Mouse (Mus musculus): ENCODE data around the gene Cyb561d2. TPM values are rescaled to one million over a fixed set of nuclear protein-coding genes. Genes with fewer than 3 reads are reported as not detected.
A peak's percentile ranks its signal among the peaks of the same experiment; 100 is the strongest.

The Cyb561d2 gene
- polyA plus RNA-seq (2014; fragmentation: Nextera tagmentation; extraction: Ambion mirVana): 14.3 and 18.7 TPM in 2 replicates

GRCm38 (mm10) chr9:107541474-107542351 is at the start of gene Cyb561d2, which contains the start of gene Nprl2:
TSS of gene Cyb561d2 (minus strand) at chr9:107542193.
TSS of gene Nprl2 (plus strand) at chr9:107542226.
- H3K27me3 ChIP-seq (ENCODE audit: control insufficient read depth, insufficient read depth, low read length): no peaks in the 10 kb centered on the region
- peak within 1 kb of the TSS; percentile 95 for H3K4me2 ChIP-seq (ENCODE audit: low read depth, low read length, severe bottlenecking)
- peak within 1 kb of the TSS; percentile 63 for H3K4me3 ChIP-seq (ENCODE audit: low read depth, low read length)
- no peaks in the 10 kb centered on the region for H3K9me3 ChIP-seq (ENCODE audit: control insufficient read depth, low read length)
- DNase-seq (ENCODE audit: low spot score) (peak; percentile 96), ATAC-seq (replicated peaks; ENCODE audit: low FRiP score) (peak; percentile 83)
- 1% methylated on average over 46 of the region's 46 CpGs for WGBS
- H3K36me3 ChIP-seq (ENCODE audit: control insufficient read depth, insufficient read depth, low read length): peaks cover 7% of the 10 kb centered on the region
- H3K4me1 ChIP-seq (replicated peaks; ENCODE audit: control insufficient read depth, insufficient read depth, low read length): peaks cover 9% of the 10 kb centered on the region
- H3K27ac ChIP-seq (ENCODE audit: low read depth, low read length): no peak within 1 kb of the TSS
- peak within 1 kb of the TSS; percentile 66 for H3K9ac ChIP-seq (ENCODE audit: low read length)

DNA sequence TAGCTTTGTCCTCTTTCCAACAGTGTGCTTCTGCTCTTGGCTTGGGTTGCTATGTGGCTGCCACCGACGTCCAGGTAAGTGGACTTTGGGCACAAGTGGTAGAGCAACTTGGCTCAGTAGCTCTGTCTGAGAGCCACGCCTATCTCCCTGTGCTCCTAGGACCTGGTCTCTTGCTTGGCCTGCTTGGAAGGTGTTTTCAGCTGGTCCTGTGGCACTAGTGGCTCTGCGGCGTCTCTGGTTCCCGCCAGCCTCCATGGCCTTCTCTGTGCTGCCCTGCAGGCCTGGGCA is 48.7 kb upstream of the Cyb561d2 start:
- no peak for ATAC-seq (replicated peaks; ENCODE audit: low FRiP score)
- peaks cover 3% of the 10 kb centered on the region; the same call in 1 of the 2 replicates for H3K4me1 ChIP-seq (replicated peaks; ENCODE audit: control insufficient read depth, insufficient read depth, low read length)

DNA sequence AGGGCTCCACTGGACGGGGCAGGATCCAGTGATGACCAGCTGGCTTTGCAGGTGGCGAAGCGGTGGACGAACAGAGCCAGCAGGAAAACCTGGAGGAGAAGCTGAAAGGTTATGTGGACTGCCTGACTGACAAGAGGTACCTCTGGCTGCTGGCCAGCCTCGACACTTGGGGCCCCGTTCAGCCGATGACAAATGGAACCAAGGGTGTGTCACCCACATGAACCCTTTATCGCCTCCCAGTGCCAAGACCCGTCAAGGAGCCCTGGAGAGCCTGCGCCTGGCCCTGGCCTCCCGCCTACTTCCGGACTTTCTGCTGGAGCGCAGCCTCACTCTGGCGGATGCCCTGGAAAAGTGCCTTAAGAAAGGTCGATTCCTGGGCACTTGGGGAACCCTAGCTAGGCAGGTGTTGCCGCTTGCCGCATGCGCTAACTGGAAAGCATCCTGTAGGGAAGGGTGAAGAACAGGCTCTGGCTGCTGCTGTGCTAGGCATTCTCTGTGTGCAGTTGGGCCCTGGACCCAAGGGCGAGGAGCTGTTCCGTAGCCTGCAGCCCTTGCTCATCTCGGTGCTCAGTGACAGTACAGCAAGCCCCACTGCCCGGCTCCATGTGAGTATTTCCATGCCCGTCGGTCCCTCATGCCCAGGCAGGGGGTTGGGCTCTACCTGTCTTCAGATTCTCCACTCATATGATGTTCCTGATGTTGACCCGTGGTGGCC is 48.2 kb upstream of the Cyb561d2 start:
- Histone ChIP-seq H3K9ac (ENCODE audit: low read length) (no peak overlapping the region), H3K4me1 (replicated peaks; ENCODE audit: control insufficient read depth, insufficient read depth, low read length) (peaks cover 3% of the 10 kb centered on the region; the same call in 1 of the 2 replicates), H3K27ac (ENCODE audit: low read depth, low read length) (no peak overlapping the region), H3K4me3 (ENCODE audit: low read depth, low read length) (no peak overlapping the region), H3K27me3 (ENCODE audit: control insufficient read depth, insufficient read depth, low read length) (no peaks in the 10 kb centered on the region), H3K4me2 (ENCODE audit: low read depth, low read length, severe bottlenecking) (no peak overlapping the region), H3K36me3 (ENCODE audit: control insufficient read depth, insufficient read depth, low read length) (peaks cover 3% of the 10 kb centered on the region; the same call in 1 of the 2 replicates), H3K9me3 (ENCODE audit: control insufficient read depth, low read length) (no peaks in the 10 kb centered on the region)
- WGBS: 93% methylated on average over 25 of the region's 25 CpGs
- DNase-seq (ENCODE audit: low spot score) (no peak), ATAC-seq (replicated peaks; ENCODE audit: low FRiP score) (no peak)

More for the DNA sequence above, 48.7 kb upstream of the Cyb561d2 start:
- no peaks in the 10 kb centered on the region for H3K27me3 ChIP-seq (ENCODE audit: control insufficient read depth, insufficient read depth, low read length)
- H3K9ac ChIP-seq (ENCODE audit: low read length): no peak overlapping the region
- H3K36me3 ChIP-seq (ENCODE audit: control insufficient read depth, insufficient read depth, low read length): peaks cover 3% of the 10 kb centered on the region; the same call in 1 of the 2 replicates
- WGBS: 96% methylated on average over 6 of the region's 6 CpGs
- H3K27ac ChIP-seq (ENCODE audit: low read depth, low read length): no peak overlapping the region
- no peak overlapping the region for H3K4me2 ChIP-seq (ENCODE audit: low read depth, low read length, severe bottlenecking)
- no peaks in the 10 kb centered on the region for H3K9me3 ChIP-seq (ENCODE audit: control insufficient read depth, low read length)
- H3K4me3 ChIP-seq (ENCODE audit: low read depth, low read length): no peak overlapping the region
- DNase-seq (ENCODE audit: low spot score): no peak

- H3K27ac ChIP-seq (ENCODE audit: low read depth, low read length): no peak overlapping the region
- no peaks in the 10 kb centered on the region for H3K9me3 ChIP-seq (ENCODE audit: control insufficient read depth, low read length)
- H3K36me3 ChIP-seq (ENCODE audit: control insufficient read depth, insufficient read depth, low read length): peaks cover 3% of the 10 kb centered on the region; the same call in 1 of the 2 replicates
- no peak for DNase-seq (ENCODE audit: low spot score)
- no peak for ATAC-seq (replicated peaks; ENCODE audit: low FRiP score)
- 5% methylated on average over 33 of the region's 33 CpGs for WGBS
- peaks cover 3% of the 10 kb centered on the region; the same call in 1 of the 2 replicates for H3K4me1 ChIP-seq (replicated peaks; ENCODE audit: control insufficient read depth, insufficient read depth, low read length)
- peak overlapping the region; percentile 68 for H3K9ac ChIP-seq (ENCODE audit: low read length)
- H3K4me3 ChIP-seq (ENCODE audit: low read depth, low read length): peak overlapping the region; percentile 64
- H3K4me2 ChIP-seq (ENCODE audit: low read depth, low read length, severe bottlenecking): peak overlapping the region; percentile 86
- no peaks in the 10 kb centered on the region for H3K27me3 ChIP-seq (ENCODE audit: control insufficient read depth, insufficient read depth, low read length)
Observed at GRCm38 (mm10) chr9:107587833-107588639, 46.0 kb upstream of the Cyb561d2 start.

DNA sequence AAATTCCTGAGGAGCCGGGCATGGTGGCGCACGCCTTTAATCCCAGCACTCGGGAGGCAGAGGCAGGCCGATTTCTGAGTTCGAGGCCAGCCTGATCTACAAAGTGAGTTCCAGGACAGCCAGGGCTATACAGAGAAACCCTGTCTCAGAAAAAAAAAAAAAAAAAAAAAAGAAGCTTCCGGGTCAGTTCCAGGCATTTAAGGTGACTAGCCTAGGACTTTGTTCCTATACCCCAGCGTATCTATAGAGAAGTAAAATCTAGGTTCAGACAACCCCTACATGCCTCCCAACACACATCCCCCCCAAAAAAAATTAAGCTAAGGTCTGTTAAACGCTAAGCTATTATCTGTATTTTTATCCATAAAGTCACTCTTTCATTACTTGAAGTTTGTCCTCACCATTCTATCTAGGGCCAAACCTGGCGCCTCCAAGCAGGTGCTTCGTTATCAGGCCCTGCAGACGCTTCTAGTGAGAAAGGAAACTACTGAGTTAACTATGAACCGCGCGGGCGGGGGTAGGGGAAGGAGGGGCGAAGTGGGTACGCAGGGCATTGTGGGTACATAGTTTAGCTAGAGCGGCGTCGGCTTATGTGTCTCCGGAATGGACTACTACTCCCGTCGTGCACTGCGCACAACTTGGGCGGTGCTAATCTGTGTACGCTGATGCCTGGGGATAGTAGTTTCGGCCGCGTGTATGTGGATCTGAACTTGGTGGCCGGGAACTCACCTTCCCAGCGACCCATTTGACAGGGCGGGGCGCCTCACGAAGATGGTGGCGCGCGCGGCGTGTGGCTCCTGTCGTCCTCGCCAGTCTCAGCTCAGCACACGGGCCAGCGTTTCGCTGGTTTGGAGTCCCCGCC is 45.2 kb upstream of the Cyb561d2 start, which contains the start of gene Ifrd2:
Ifrd2 (plus strand) TSS at position 669 of the 859 bp plus-strand sequence.
- H3K4me2 ChIP-seq (ENCODE audit: low read depth, low read length, severe bottlenecking): peak within 1 kb of the TSS; percentile 86
- H3K9ac ChIP-seq (ENCODE audit: low read length): peak within 1 kb of the TSS; percentile 68
- no peaks in the 10 kb centered on the region for H3K27me3 ChIP-seq (ENCODE audit: control insufficient read depth, insufficient read depth, low read length)
- no peak within 1 kb of the TSS for H3K27ac ChIP-seq (ENCODE audit: low read depth, low read length)
- H3K4me3 ChIP-seq (ENCODE audit: low read depth, low read length): peak within 1 kb of the TSS; percentile 64
- peaks cover 3% of the 10 kb centered on the region; the same call in 1 of the 2 replicates for H3K4me1 ChIP-seq (replicated peaks; ENCODE audit: control insufficient read depth, insufficient read depth, low read length)
- peaks cover 3% of the 10 kb centered on the region; the same call in 1 of the 2 replicates for H3K36me3 ChIP-seq (ENCODE audit: control insufficient read depth, insufficient read depth, low read length)
- peak; percentile 97 for DNase-seq (ENCODE audit: low spot score)
- H3K9me3 ChIP-seq (ENCODE audit: control insufficient read depth, low read length): no peaks in the 10 kb centered on the region
- 13% methylated on average over 46 of the region's 46 CpGs for WGBS
- ATAC-seq (replicated peaks; ENCODE audit: low FRiP score): peak; percentile 98

GRCm38 (mm10) chr9:107586504-107586903 is 44.5 kb upstream of the Cyb561d2 start:
- DNase-seq (ENCODE audit: low spot score) (no peak), ATAC-seq (replicated peaks; ENCODE audit: low FRiP score) (no peak)
- Histone ChIP-seq H3K9me3 (ENCODE audit: control insufficient read depth, low read length) (no peaks in the 10 kb centered on the region), H3K4me1 (replicated peaks; ENCODE audit: control insufficient read depth, insufficient read depth, low read length) (peaks cover 5% of the 10 kb centered on the region; the same call in 1 of the 2 replicates), H3K36me3 (ENCODE audit: control insufficient read depth, insufficient read depth, low read length) (peaks cover 3% of the 10 kb centered on the region; the same call in 1 of the 2 replicates), H3K9ac (ENCODE audit: low read length) (no peak overlapping the region), H3K27ac (ENCODE audit: low read depth, low read length) (no peak overlapping the region), H3K4me2 (ENCODE audit: low read depth, low read length, severe bottlenecking) (no peak overlapping the region), H3K27me3 (ENCODE audit: control insufficient read depth, insufficient read depth, low read length) (no peaks in the 10 kb centered on the region), H3K4me3 (ENCODE audit: low read depth, low read length) (no peak overlapping the region)
- 95% methylated on average over 5 of the region's 5 CpGs for WGBS

GRCm38 (mm10) chr9:107583174-107583573 is 41.2 kb upstream of the Cyb561d2 start:
- WGBS: 92% methylated on average over 14 of the region's 14 CpGs
- no peak overlapping the region for H3K27ac ChIP-seq (ENCODE audit: low read depth, low read length)
- no peaks in the 10 kb centered on the region for H3K36me3 ChIP-seq (ENCODE audit: control insufficient read depth, insufficient read depth, low read length)
- H3K9me3 ChIP-seq (ENCODE audit: control insufficient read depth, low read length): no peaks in the 10 kb centered on the region
- DNase-seq (ENCODE audit: low spot score): no peak
- no peaks in the 10 kb centered on the region for H3K27me3 ChIP-seq (ENCODE audit: control insufficient read depth, insufficient read depth, low read length)
- no peak overlapping the region for H3K4me3 ChIP-seq (ENCODE audit: low read depth, low read length)
- H3K9ac ChIP-seq (ENCODE audit: low read length): no peak overlapping the region
- H3K4me1 ChIP-seq (replicated peaks; ENCODE audit: control insufficient read depth, insufficient read depth, low read length): peaks cover 12% of the 10 kb centered on the region
- ATAC-seq (replicated peaks; ENCODE audit: low FRiP score): no peak
- no peak overlapping the region for H3K4me2 ChIP-seq (ENCODE audit: low read depth, low read length, severe bottlenecking)

Data from forebrain, embryonic 11.5 days (tissue).